Mouse (Mus musculus) heart, postnatal 0 days (tissue): ENCODE measurements around the gene Hlcs.

ENCODE experiments used
- CTCF ChIP-seq: IDR thresholded peaks from 2 replicates; pipeline ENCODE4 v1.5.1; 2016; ENCODE audit warnings: antibody characterized with exemption, control low read depth, low read depth
- EP300 ChIP-seq: IDR thresholded peaks from 2 replicates; pipeline ENCODE4 v1.6.1; 2016; ENCODE audit warnings: antibody characterized with exemption, low read depth

- TF ChIP-seq CTCF (no peak), EP300 (no peak)
Observed at GRCm38 (mm10) chr16:94250136-94250535, 63.2 kb downstream of the Hlcs start.
